Mouse (Mus musculus) gastrocnemius, postnatal 10 days (tissue): ENCODE measurements around the gene Ric8b. TPM values are rescaled to one million over a fixed set of nuclear protein-coding genes. Genes with fewer than 3 reads are reported as not detected.

ENCODE experiments used
- DNase-seq: peaks from one replicate; pipeline ENCODE4 v3.0.0; 2021; ENCODE audit warnings: mixed read lengths
- total RNA-seq, 2 experiments: library from RNA; stranded (reverse); gene quantifications; 2 replicates each; pipeline ENCODE4 v1.2.3; 2021

The Ric8b gene
- total RNA-seq, 2 experiments from 2014 or later, result 42.0 to 48.3 TPM

- DNase-seq, result no peak
Observed at GRCm38 (mm10) chr10:85054876-85055275, 137.5 kb downstream of the Ric8b start.

Other genes starting within 250 kb of the Ric8b start
- under 1 TPM; 0.09 to 0.11 TPM for gene Rfx4, start 161.6 kb upstream of the Ric8b start, total RNA-seq
- gene Fhl4, start 184.9 kb downstream of the Ric8b start, total RNA-seq, result under 1 TPM; 0.54 to 0.68 TPM
- 10 to 100 TPM; 23.6 to 30.1 TPM for gene Tmem263, start 185.0 kb downstream of the Ric8b start, total RNA-seq
- gene Mterf2, start 210.4 kb downstream of the Ric8b start, total RNA-seq, result 10 to 100 TPM; 10.2 to 11.6 TPM